Mouse (Mus musculus) MEL (cell line): Measurements from ENCODE around the gene Srp14.

Experiments used
- CTCF ChIP-seq, 3 experiments: IDR thresholded peaks in 2 of 3; conservative IDR thresholded peaks in 1 of 3; 2 replicates each; pipeline ENCODE4 v1.5.1; 2011 to 2012; ENCODE audit warnings: low read length in 3 of 3, low read depth in 2 of 3, mild to moderate bottlenecking in 2 of 3, improper control_type of control experiment in 1 of 3, inconsistent platforms in 1 of 3, mixed read lengths in 1 of 3, moderate library complexity in 1 of 3; ENCODE audit not compliant: control insufficient read depth in 1 of 3, insufficient read depth in 1 of 3, poor library complexity in 1 of 3, severe bottlenecking in 1 of 3
- EP300 ChIP-seq, 2 experiments: IDR thresholded peaks; 2 replicates each; pipeline ENCODE4 v1.6.1; 2011; ENCODE audit warnings: improper control_type of control experiment in 2 of 2, low read length in 2 of 2, low read depth in 1 of 2, mild to moderate bottlenecking in 1 of 2
- GABPA ChIP-seq: IDR thresholded peaks from 2 replicates; pipeline ENCODE4 v1.6.1; 2012; ENCODE audit warnings: low read depth, mild to moderate bottlenecking, inconsistent platforms, low read length, improper control_type of control experiment, moderate library complexity
- POLR2A ChIP-seq, 2 experiments: IDR thresholded peaks; 2 replicates each; pipeline ENCODE4 v1.6.1; 2011 to 2012; ENCODE audit warnings: low read length in 2 of 2, mild to moderate bottlenecking in 2 of 2, control low read depth in 1 of 2, improper control_type of control experiment in 1 of 2, low read depth in 1 of 2, moderate library complexity in 1 of 2; ENCODE audit not compliant: control insufficient read depth in 1 of 2, insufficient read depth in 1 of 2, poor library complexity in 1 of 2
- POLR2AphosphoS2 ChIP-seq: IDR thresholded peaks from 2 replicates; pipeline ENCODE4 v1.6.1; 2011; ENCODE audit warnings: low read length, improper control_type of control experiment

DNA sequence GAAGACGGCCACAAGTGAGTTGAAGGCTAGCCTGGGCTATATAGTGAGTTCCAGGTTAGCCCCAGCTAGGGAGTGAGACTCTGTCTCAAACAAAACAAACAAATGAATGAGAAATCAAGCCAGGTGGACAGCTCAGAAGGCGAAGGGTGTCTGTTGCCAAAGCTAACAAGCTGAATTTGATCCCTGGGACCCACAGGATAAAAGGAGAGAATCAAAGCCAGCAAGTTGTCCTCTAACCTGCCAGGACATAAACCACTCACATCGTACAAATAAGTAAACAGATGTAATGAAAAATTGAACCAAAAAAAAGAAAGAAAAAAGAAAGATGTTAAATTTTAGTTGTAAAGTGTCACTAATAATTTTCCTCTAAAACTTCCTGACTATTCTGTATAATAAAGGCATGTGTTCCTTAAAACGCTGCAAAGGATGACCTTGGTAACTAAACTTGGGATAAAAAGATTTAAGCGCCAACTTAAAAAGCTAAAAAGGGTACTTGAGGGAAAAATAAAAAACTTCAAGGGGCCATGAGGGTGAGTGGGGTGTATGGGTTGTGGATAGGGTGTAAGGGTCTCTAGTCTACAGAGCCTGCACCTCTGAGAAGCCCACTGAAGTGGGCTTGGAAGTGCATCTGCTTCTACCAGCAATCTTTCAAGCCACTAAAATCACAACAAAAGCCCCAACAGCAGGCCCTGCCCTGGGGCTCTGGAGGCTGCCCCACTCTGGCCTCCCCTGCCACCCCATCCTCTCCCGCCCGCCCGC is 30.4 kb upstream of the Srp14 start:
- no peak for TF ChIP-seq POLR2AphosphoS2
- TF ChIP-seq CTCF (IDR thresholded peaks at IDR 0.05 in 2 of 3, conservative IDR thresholded peaks at IDR 0.05 in 1 of 3; ENCODE audit: control insufficient read depth in 1 of 3, insufficient read depth in 1 of 3, low read depth in 2 of 3, low read length in 3 of 3, poor library complexity in 1 of 3, severe bottlenecking in 1 of 3) = no peak
- no peak for TF ChIP-seq EP300 (IDR thresholded peaks at IDR 0.05; ENCODE audit: low read depth in 1 of 2, low read length in 2 of 2)
- no peak for TF ChIP-seq GABPA
- no peak for TF ChIP-seq POLR2A (IDR thresholded peaks at IDR 0.05; ENCODE audit: control insufficient read depth in 1 of 2, insufficient read depth in 1 of 2, low read depth in 1 of 2, low read length in 2 of 2, poor library complexity in 1 of 2)
